Mouse (Mus musculus) kidney, postnatal 25 days (tissue): ENCODE data around the gene Gata3.

ENCODE experiments used
- DNase-seq, 2 experiments: peaks; one replicate each; pipeline ENCODE4 v3.0.0; 2021; ENCODE audit warnings: mixed read lengths in 2 of 2

Gata3 gene

DNA sequence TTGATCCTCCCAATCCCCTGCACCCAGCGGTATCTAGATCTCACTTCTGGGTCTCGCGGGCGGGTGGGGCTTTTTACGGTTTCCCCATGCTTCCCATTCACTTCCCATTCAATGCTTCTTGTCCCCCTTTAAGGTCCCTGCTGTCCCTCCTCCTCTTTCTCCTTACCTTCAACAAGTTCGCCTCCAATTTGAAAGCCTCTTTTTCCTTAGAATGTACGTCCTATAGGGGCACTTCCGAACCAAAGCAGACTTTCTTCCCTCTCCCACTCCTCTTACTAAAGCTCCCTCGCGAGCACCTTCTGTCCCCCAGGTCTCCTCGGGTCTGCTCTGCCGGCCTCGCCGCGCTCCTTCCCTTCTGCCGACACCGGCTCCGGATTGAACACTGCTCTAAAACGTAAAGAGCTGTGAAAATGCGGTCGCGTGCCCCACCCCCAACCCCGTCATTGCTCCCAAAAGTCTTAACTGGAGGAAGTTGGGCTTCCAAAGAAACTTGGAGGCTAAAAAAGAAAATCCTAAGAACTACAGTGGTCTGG is at the start of gene Gata3:
Gene Gata3, minus strand, starts transcription at position 384 of the 533 bp plus-strand sequence.
- no peak for DNase-seq

DNA sequence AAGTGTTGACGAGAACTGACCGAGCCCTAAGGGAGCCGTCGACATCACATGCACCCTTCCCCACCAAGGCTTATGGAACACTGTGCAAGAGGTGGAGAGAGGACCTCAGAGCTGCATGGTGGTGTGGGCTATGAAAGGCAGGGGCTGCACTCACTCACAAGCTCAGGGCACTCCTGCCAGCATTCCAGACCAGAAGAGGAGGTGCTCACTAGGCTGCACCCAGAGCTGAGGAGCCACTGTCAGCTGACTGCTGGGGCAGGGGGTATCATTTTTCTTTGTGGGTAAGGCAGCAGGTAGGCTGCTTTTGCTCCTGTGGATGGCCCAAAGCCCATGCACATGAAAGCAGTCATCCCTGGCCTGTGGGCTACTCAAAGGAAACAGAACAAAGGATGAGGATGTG is 49.4 kb upstream of the Gata3 start:
- no peak for DNase-seq

GRCm38 (mm10) chr2:9935965-9936364 is 46.1 kb upstream of the Gata3 start:
- DNase-seq: no peak

DNA sequence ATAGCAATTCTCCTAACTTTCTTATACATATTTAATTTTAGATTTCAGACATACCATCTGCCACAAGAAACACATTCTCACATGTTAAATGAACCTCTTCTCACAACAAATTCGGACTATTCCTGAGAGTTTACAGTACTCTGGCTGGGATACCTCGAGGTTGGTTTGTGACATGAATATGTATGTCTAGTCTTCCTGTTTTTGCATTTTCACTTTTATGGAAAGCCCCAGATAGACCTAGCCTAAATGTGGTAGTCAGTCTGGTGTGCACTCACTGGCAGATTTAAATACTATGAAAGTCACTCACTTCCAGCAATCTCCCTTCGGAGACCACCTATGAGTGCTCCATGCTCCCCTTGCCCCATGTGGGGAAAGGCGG is 37.1 kb upstream of the Gata3 start:
- DNase-seq: no peak

- no peak for DNase-seq
Observed at GRCm38 (mm10) chr2:9926194-9926904, 36.5 kb upstream of the Gata3 start.

DNA sequence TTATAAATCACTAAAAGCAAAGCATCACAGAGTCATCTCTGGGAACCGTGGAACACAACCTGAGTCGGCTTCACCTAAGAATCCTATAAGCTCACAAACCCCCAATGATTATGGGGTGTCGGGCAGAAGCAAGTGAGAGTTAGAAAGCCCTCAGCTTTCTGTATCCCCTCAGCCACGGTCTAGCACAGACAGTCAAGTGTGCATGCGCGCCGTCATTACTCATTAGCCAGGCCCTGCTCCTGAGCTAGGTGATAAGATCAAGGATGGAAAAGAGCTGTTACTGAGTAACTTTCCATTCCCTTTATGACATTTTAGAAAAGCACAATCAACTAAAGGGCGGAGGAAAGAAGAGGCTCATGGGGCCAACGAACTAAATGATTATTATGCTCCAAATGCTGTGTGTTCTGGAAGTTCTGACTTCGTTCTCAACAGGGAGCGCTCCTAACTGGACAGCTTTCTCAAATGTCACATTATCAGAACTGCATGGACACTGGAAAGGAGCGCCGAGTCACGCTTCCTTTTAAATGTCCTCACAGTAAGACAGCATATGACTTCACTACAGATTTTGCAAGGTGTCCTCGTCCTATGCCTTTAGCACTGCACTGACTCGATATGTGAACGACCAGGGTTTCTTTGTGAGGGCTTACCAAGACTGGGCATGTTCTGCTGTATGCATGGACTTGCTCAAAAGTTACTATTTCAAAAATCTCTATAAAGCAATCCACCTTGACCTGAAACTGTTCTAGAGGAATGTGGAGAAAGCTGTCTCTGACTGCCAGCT is 29.0 kb upstream of the Gata3 start:
- peak; percentile 74 to 87 for DNase-seq

GRCm38 (mm10) chr2:9917602-9918001 is 27.8 kb upstream of the Gata3 start:
- no peak for DNase-seq

- peak in 1 of 2 experiments; percentile 63 for DNase-seq
Observed at GRCm38 (mm10) chr2:9905995-9906394, 16.2 kb upstream of the Gata3 start.

DNA sequence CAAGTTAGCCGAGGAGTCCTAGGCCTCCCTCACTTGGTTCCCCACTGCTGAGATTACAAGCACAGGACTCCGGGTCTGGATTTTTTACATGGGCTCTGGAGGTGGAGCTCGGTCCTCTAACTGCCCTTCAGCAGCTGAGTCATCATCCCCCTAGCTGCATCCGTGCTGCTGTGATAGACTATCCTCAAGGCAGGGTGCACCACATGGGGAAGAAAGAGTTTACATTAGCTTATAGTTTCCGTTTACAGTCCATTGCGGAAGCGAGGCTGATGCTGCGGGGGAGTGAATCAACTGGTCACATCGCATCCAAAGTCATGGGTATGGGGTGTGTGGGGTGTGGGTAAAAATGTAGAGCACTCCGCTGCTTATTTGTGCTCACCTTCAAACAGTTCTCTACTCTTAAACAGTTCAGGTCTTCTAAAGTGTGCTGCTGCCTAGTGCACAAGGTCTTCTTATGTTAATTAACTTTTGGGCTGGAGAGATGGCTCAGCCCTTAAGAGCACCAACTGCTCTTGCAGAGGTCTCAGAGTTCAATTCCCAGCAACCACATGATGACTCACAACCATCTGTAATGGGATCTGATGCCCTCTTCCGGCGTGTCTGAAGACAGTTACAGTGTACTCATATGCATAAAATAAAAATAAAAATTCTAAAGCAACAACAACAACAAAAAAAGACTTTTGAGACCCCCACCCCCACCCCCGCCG is 14.2 kb upstream of the Gata3 start:
- no peak for DNase-seq

DNA sequence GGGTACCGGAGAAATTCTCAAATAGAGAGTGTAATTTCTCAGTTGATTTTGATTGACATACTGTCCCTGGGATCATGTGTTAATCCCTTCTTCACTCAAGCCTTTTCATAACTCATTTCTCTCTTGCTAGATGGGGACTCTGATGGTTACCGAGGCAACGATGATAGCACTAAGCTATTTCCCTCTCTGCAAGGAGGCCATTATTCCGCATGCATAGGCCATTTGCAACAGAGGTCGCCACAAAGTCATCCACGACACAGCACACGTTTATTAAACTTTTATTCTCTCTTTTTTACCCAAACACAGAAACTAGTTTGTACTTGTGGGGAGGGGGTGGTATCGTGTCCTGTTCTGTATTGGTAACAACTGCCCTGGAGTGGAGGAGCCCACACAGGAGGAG is 8.0 kb upstream of the Gata3 start:
- no peak for DNase-seq

- DNase-seq: no peak
Observed at GRCm38 (mm10) chr2:9896097-9896770, 6.4 kb upstream of the Gata3 start.

GRCm38 (mm10) chr2:9894836-9895593 is 5.2 kb upstream of the Gata3 start:
- no peak for DNase-seq

GRCm38 (mm10) chr2:9893272-9893953 is 3.6 kb upstream of the Gata3 start:
- no peak for DNase-seq

DNA sequence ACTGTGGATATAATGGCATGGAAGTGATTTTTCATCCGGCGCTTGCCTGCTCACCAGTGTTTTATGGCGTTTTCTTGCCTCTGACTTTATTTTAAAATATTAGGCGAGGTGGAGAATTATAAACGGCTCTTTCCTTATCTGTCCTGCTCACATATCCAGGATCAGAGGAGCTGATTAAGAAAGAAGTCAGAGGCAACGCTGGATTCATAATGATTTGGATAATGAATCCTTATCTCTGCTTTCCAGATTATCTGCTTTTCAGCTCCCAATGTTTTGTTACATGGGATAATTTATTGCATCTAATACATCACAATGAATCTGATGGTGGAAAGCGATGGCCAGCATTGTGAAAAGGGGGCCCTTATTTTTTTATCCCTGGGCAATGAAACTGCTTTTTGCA is 2.7 kb upstream of the Gata3 start:
- DNase-seq: no peak

DNA sequence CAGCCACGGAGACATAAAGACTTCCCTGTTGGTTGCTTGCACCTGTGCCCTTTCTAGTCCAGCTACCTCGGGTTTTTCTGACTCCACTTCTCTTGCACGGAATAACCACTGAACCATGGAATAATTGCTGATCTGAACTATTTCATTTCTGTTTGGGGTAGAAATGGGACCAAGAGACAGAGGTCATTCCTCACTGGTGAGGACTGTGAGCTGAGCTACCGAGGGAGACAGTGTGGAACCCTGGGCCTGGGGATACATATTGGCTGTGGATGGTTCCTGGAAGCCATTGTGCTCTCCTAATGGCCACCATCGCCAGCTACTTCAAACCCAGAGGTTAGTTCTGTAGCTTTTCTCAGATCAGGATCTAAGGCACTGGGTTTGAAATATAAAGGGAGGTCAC is 1.1 kb upstream of the Gata3 start:
- no peak for DNase-seq

- DNase-seq: no peak
Observed at GRCm38 (mm10) chr2:9890251-9890650, 417 bp upstream of the Gata3 start.

DNA sequence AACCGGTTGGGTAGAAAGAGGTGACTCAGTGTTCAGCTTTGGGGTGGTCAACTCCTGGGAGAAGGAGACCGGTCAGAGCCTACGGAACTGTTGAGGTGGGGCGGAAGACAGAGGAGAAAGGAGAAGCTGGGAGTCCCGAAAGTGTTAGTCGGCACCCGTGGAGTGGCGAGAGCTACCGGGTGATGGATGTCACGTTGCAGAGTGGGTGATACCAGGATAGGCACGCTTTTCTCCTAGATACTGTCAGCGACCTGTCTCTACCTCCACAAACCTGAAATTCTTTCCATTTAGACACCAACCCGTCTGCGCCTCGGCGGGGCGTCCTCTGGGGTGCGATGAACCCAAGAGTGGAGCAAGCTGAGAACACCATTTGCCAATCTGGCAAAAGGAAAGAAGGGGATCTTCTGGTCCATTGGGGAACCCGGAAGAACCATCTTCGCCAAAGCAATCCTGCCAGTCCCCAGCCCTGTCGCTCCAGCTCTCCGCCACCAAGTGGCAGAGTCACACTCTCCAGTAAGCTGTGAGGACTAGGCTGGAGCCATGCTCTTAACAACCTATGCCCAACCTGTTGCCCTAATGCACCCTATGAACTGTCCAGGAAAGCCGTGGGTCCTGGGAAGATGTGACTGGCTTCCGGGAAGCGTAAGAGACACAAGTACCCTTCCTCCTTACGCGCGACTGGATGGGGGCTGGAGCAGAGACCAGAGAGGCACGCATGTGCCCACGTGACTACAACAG is 752 bp downstream of the Gata3 start, which contains the start of gene 9230102O04Rik:
Gene 9230102O04Rik, minus strand, starts transcription at position 628 of the 738 bp plus-strand sequence.
- DNase-seq: peak in 1 of 2 experiments; percentile 67

DNA sequence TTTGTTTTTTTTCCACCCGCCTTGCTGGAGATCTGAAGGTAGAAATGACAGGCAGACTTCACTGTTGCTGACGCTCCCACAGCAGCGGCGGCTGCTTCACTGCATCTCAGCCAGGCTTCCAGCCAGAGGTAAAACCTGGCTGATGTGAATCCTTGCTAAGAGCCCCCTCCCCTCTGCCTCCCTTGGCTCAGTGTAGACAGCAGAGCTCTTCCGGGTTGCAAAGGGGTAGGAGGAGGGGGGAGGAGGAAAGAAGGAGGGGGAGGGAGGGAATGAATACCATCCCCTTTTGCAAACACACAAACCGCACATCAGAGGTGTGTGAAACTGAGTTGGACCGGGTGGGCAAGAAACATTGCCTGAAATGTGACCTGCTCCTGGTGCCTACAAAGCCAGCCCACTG is 2.2 kb downstream of the Gata3 start:
- no peak for DNase-seq

- no peak for DNase-seq
Observed at GRCm38 (mm10) chr2:9886921-9887610, 2.8 kb downstream of the Gata3 start.

GRCm38 (mm10) chr2:9886031-9886430 is 3.8 kb downstream of the Gata3 start:
- no peak for DNase-seq
